Mouse (Mus musculus): ENCODE data around the gene Acoxl.

Acoxl gene

DNA sequence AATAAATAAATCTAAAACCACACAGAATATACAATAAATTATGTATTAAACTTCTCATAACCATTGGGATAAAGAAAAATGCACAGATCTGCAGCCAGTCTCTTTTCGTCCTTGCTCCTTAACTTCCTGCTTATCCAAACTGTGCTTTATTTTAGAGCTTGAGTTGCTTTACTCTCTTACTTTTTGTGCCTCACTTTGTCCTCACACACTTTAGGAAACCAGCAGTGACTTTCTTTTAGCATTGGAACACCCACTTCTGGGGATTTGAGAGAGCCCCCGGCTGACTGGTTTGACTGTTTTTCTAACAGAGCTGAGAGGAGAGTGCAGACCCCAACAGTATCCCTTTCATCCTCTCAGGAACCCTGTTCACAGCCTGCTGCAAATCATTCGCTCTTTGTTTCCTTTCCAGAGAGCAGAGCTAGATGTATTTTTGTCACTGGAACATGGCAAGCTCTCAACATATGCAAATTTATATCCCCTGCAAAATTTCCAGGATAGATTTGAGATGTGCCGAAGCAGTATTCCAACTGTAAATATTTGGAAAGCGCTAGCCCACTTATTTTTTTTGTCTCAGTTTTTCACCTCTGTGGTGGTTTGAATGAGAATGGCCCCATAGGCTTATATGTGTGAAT is 199.7 kb downstream of the Acoxl start:
- no peak for DNase-seq

DNA sequence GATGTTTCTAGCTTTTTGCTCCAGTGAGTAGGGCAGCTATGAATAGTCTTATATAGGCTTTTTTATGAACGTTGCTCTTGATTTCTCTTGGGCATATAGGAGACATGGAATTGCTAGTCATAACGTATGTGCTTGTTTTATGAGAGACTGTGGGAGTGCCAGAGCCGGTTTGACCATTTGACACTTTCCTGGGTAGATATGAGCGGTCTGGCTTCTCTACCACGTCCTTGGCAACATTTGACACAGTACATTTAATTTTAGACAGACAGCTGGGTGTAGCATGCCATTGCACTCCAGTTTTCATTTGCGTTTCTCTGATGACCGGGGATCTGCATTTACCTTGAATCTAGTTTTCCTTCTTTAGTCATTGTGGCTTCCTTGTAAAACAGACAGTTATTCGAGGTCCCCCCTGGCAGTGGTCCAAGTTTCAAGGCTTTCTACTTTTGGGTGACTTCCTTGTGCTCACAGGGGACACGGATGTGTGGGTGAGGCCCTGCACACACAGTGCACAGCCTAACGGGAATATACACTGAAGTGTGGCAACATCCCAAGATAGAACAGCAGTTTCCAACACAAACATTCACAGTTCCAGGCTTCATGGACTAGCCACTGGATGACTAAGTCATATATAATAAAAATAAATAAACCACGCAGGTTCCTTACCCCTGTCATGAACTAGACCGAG is 202.5 kb downstream of the Acoxl start:
- peak; percentile 65 for DNase-seq

- no peak for DNase-seq
Measured at GRCm38 (mm10) chr2:128046454-128046853, 207.8 kb downstream of the Acoxl start.

- no peak for DNase-seq
Measured at GRCm38 (mm10) chr2:128054905-128055304, 216.2 kb downstream of the Acoxl start.

GRCm38 (mm10) chr2:128057872-128058271 is 219.2 kb downstream of the Acoxl start:
- no peak for DNase-seq

GRCm38 (mm10) chr2:128058627-128059026 is 220.0 kb downstream of the Acoxl start:
- no peak for DNase-seq

GRCm38 (mm10) chr2:128060213-128060612 is 221.5 kb downstream of the Acoxl start:
- DNase-seq: no peak

DNA sequence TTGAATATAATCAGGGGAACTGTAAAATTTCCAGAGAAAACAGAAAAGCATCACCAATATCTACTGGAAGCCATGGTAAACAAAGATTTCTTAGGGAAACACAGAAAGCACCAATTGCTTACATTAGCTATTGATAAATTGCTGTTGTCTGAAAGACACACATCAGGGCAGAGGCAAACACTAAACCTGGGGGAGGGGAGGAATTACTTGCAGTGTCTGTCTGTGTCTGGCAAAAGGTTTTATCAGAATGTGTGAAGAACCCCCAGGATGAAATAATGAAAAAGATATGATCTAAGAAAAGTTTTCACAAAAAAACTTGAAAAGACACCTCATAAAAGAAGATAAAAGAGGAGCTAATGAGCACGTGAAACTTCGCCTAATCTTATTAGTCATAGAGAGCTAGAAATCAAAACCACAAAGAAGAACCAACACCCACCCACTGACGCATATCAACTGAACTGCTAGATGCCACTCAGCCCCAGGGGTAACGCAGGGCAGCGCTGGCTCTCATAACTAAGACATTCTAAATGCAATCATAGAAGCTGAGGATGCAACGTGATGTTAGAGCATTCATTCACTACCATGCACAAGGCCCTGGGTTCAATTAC is 222.1 kb downstream of the Acoxl start:
- DNase-seq: no peak

GRCm38 (mm10) chr2:128061491-128061890 is 222.8 kb downstream of the Acoxl start:
- no peak for DNase-seq

- no peak for DNase-seq
Measured at GRCm38 (mm10) chr2:128062756-128063155, 224.1 kb downstream of the Acoxl start.

DNA sequence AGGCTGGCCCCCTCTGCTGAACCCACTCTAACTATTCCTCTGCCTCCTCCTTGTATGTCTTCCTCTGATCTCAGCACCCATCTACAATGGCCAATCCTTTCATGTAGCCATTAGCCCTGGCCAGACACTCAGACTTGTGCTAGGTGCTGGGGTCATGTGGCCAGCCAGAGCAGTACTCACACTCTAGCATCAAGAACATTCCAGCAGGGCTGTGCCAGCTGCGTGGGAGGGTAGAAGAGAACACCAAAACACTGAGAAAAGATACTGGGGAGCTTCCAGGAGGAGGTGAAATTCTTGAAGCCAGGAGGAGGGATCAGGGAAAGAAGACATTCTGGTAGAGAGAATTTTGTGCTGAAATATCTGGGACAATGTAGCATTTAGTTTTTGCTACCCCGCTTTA is 226.3 kb downstream of the Acoxl start:
- no peak for DNase-seq

DNA sequence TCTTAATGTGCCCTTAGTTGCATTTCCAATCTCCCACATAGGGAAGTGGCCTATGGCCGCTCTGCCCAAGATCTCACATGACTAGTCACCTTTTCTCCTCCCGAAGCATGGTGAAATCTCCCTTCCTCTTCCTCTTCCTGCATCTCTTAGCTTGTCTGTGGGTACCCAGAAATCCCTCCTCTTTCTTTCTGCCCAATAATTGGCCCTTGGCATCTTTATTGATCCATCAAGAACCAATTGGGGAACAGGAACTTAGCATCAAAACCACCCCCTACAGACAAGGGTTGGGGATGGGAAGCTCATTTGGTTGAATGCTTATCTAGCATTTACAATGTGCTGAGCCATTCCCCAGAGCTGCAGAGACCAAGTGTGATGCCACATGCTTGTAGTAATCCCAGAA is 226.9 kb downstream of the Acoxl start:
- no peak for DNase-seq

- DNase-seq: no peak
Measured at GRCm38 (mm10) chr2:128067162-128067561, 228.5 kb downstream of the Acoxl start.

DNA sequence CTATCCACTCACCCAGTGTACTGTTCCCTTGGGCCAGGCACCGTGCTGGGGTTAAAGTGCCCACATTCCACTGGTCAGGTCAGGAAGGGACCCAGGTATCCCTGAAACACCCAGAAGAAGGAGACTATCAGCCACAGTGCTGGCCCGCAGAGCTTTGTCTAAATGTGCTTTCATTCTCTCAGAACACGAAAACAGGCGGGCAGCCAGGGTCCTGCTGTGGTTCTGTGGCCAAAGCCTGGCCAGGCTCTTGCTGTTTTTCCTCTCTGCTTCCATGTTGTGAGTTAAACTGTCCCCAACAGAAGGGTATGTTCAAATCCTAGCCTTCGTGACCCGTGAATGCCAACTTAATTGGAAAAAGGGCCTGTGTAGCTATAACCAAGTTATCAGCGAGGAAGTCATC is 228.9 kb downstream of the Acoxl start:
- no peak for DNase-seq

GRCm38 (mm10) chr2:128068176-128068575 is 229.5 kb downstream of the Acoxl start:
- no peak for DNase-seq

- no peak for DNase-seq
Measured at GRCm38 (mm10) chr2:128069025-128069424, 230.3 kb downstream of the Acoxl start.

- no peak for DNase-seq
Measured at GRCm38 (mm10) chr2:128071791-128072190, 233.1 kb downstream of the Acoxl start.

DNA sequence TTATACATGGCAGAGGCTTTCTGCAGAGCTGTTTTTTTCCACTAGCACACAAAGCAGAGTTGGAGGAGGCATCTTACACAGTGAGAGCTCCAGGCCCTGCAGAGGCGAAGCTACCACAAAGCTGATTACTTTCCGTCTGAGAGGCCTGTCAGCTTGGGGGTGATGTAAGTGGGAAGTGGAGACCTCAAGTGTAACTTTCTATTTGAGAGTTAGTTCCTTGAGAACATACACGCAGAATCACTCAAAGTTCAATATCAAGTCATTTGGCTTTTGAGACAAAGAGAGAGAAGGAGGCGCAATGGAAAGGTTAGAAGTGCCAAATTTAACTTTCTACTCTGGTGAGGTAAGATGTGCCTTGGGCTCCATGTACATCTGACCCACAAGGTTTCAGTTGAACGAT is 234.3 kb downstream of the Acoxl start:
- no peak for DNase-seq

DNA sequence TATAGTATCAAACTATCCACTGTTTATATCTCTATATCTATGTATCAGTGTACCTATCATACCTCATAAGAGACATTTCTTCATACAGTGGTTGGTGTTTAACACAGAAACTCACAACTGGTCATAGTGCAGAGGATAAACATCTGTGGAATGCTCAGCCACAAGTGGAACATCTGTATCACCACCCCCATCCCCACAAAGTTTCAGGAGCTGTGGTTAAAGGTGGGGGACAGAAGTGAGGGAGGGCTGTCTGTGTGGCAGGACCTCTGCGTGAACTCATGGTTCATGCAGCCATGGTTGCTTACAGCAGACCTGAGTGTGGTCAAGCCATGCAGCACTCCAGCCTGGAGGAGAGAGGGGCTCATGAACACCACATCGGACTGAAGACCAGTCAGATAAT is 234.9 kb downstream of the Acoxl start:
- no peak for DNase-seq

- DNase-seq: no peak
Measured at GRCm38 (mm10) chr2:128076936-128077335, 238.3 kb downstream of the Acoxl start.

DNA sequence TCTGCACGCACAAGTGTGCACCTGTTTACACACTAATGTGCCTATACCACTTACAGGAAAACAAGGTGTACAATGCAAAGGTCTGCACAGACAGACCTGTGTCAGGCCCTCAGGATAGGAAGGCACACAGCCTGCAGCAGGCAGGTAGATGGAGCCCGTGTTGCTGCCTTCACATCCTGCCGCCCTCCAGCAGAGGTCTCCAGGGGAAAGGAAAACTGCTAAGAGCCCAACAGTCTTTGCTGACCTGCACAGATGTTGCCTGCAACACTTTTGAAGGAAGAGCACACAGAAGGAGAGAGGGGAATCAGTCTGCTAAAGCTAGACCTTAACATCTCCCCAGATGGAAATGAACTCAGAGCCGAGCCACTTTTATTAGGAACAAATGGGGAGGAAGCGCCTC is 240.2 kb downstream of the Acoxl start:
- DNase-seq: peak; percentile 67

GRCm38 (mm10) chr2:128079316-128079715 is 240.6 kb downstream of the Acoxl start:
- DNase-seq: no peak

DNA sequence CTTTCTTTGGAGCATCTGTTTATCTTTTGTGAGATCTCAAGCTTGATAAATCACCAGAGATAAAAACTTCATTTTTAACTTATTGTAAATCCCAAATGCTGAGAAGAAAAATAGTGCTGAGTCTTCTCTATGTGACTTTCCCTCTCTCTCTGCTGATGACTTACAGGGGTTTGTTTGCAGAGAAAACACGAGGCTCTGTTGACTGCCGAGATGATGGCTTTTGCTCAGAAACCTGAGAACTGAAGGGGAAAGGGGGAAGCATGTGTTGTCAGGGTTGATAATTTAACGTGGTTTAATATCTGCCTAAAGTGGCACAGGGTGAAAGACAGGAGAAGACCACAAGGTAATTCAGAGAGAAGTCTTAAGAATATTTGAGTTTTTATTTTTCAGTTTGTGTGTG is 245.2 kb downstream of the Acoxl start:
- no peak for DNase-seq

DNA sequence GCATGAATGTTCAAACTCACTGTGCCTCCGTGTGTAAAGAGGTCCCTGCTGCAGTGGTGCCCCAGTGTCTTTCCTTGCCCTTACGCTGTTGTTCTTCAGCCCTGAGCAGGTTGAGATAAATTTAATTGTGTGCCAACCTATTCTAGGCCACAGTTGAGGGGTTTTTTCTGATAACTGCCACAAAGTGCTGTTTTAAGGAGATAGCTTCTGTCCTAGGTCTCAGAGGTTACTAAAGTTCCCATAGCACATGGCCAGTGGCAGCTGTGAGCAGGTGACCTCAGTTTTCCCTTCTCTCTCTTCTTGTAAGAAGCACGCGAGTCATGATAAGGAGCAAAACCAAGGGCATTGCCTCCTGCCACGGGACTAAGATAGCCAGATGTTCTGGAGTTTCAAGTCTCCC is 245.9 kb downstream of the Acoxl start:
- no peak for DNase-seq

GRCm38 (mm10) chr2:128085481-128085880 is 246.8 kb downstream of the Acoxl start:
- DNase-seq: no peak
